Mouse (Mus musculus) midbrain, embryonic 12.5 days (tissue): Measurements from ENCODE around the gene Kera. TPM values are rescaled to one million over a fixed set of nuclear protein-coding genes. Genes with fewer than 3 reads are reported as not detected.

Experiments used
- ATAC-seq: fragments of 200-750 bp; cut with Nextera tagmentation; 2 replicates; pipeline ENCODE4 v1.8.0; 2017; ENCODE audit warnings: low read depth, moderate TSS enrichment, moderate library complexity; ENCODE audit not compliant: low FRiP score
- H3K27ac ChIP-seq: fragments of 300-500 bp; sonication (generic); replicated peaks from 2 replicates; pipeline ENCODE4 v1.5.1; 2016; ENCODE audit warnings: mild to moderate bottlenecking
- H3K27me3 ChIP-seq: fragments of 300-500 bp; sonication (generic); 2 replicates; pipeline ENCODE4 v1.6.1; 2016; ENCODE audit warnings: mild to moderate bottlenecking
- H3K36me3 ChIP-seq: fragments of 300-500 bp; sonication (generic); 2 replicates; pipeline ENCODE4 v1.6.1; 2016
- H3K4me1 ChIP-seq: fragments of 300-500 bp; sonication (generic); 2 replicates; pipeline ENCODE4 v1.6.1; 2016
- H3K4me2 ChIP-seq: fragments of 300-500 bp; sonication (generic); replicated peaks from 2 replicates; pipeline ENCODE4 v1.6.1; 2016; ENCODE audit warnings: mild to moderate bottlenecking, moderate library complexity
- H3K4me3 ChIP-seq: fragments of 300-500 bp; sonication (generic); 2 replicates; pipeline ENCODE4 v1.5.1; 2016; ENCODE audit warnings: mild to moderate bottlenecking
- H3K9ac ChIP-seq: fragments of 300-500 bp; sonication (generic); replicated peaks from 2 replicates; pipeline ENCODE4 v1.6.1; 2016; ENCODE audit warnings: mild to moderate bottlenecking, moderate library complexity
- H3K9me3 ChIP-seq: fragments of 300-500 bp; sonication (generic); 2 replicates; pipeline ENCODE4 v1.6.1; 2016; ENCODE audit warnings: mild to moderate bottlenecking
- WGBS: fragments of 180-500 bp; shearing (Covaris S2); methylation state at CpG from one replicate; pipeline ENCODE4 v1.1.7; 2016; 5-methylcytosine and 5-hydroxymethylcytosine counted together
- polyA plus RNA-seq: library from polyadenylated mRNA; unstranded; fragments of >200 nt; fragmentation: Nextera tagmentation; extraction: Ambion mirVana; gene quantifications from 2 replicates; pipeline ENCODE4 v1.2.1, GENCODE M21; 2016

Kera gene
- polyA plus RNA-seq, 1 experiment from 2014 or later, result 0.47 TPM

DNA sequence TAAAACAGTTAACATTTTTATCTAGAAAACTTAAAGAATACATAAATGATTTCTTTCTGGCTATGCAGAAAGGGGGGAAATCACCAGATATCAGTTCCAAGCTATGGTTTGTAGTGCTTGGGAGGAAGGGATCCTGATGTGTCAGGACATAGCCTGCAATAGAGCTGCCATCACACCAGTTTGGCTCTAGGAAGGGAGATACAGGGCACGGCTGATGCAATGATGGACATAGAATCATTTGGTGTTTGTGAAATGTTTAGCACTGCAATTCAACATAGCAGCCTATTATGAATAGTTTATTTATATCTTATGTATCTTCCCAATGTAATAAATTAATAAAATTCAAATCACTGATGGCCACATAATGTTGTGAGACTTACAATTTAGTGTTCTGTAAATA is 15.6 kb downstream of the Kera start:
- Histone ChIP-seq H3K4me1 (no peaks in the 10 kb centered on the region), H3K9ac (no peak overlapping the region), H3K9me3 (no peaks in the 10 kb centered on the region), H3K4me2 (no peak overlapping the region), H3K27ac (no peak overlapping the region), H3K27me3 (no peaks in the 10 kb centered on the region), H3K36me3 (no peaks in the 10 kb centered on the region), H3K4me3 (no peak overlapping the region)
- ATAC-seq, result no peak
- WGBS, result 94% methylated on average over 1 of the region's 1 CpGs

DNA sequence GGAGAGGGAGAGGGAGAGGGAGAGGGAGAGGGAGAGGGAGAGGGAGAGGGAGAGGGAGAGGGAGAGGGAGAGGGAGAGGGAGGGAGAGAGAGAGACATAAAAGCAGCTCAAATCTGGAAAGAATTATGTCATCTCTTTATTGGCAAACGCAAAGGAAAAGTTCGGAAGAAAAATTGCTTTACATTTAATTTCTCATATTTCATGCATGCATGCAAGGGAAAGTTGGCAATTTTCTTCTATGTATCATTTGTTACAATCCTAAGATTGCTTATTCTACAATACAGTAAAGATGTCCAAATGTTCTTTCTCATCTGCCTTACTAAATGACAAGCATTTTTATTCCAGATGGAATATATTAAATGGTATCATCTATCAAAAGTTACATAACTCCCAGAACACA is 17.7 kb downstream of the Kera start:
- Histone ChIP-seq H3K27me3 (no peaks in the 10 kb centered on the region), H3K4me3 (no peak overlapping the region), H3K4me1 (no peaks in the 10 kb centered on the region), H3K4me2 (no peak overlapping the region), H3K9ac (no peak overlapping the region), H3K9me3 (no peaks in the 10 kb centered on the region), H3K36me3 (no peaks in the 10 kb centered on the region), H3K27ac (no peak overlapping the region)
- no peak for ATAC-seq
- WGBS, result 81% methylated on average over 2 of the region's 2 CpGs

DNA sequence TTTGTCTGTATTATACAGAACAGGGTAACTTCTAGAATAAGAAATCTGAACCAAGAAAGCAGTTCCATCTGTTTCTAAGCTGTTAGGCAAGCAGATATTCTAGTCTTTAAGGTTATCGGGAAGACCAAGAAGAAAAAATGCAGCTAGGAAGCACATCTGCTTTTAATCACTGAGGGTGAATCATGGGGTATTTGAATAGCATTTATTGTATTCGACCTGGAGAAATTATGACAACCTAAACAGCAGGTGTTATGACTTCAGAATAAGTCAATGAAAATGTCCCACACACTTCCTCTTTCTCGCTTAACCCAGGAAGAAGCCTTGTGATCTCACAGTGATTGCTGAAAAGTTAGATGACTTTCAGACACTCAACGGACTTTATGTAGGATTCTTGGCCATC is 18.4 kb downstream of the Kera start:
- H3K9me3 ChIP-seq, result no peaks in the 10 kb centered on the region
- H3K9ac ChIP-seq, result no peak overlapping the region
- H3K27me3 ChIP-seq, result no peaks in the 10 kb centered on the region
- H3K4me1 ChIP-seq, result no peaks in the 10 kb centered on the region
- no peak for ATAC-seq
- no peak overlapping the region for H3K4me2 ChIP-seq
- 81% methylated on average over 4 of the region's 4 CpGs for WGBS
- no peak overlapping the region for H3K4me3 ChIP-seq
- H3K27ac ChIP-seq, result no peak overlapping the region
- H3K36me3 ChIP-seq, result no peaks in the 10 kb centered on the region

DNA sequence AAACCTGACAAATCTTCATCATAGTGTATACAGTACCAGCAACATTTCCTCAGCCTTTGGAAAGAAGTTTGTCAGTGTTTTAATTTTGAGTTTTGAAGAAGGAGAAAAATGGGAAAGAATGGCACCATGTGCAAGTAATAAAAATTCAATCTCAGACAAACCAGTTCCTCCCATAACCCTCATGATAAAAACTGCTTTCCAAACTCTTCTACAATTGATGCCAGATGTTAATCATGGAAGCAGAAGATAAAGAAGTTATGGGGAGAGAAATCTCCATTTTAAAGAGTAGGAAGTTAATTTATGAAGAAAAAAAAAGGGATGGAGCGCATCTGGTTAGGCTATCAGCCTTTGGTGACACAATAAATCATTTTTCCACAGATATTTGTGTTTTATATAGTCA is 19.9 kb downstream of the Kera start:
- Histone ChIP-seq H3K4me2 (no peak overlapping the region), H3K9me3 (no peaks in the 10 kb centered on the region), H3K27me3 (no peaks in the 10 kb centered on the region), H3K27ac (no peak overlapping the region), H3K4me1 (no peaks in the 10 kb centered on the region), H3K9ac (no peak overlapping the region), H3K36me3 (no peaks in the 10 kb centered on the region), H3K4me3 (no peak overlapping the region)
- ATAC-seq, result no peak
- WGBS, result 94% methylated on average over 1 of the region's 1 CpGs

DNA sequence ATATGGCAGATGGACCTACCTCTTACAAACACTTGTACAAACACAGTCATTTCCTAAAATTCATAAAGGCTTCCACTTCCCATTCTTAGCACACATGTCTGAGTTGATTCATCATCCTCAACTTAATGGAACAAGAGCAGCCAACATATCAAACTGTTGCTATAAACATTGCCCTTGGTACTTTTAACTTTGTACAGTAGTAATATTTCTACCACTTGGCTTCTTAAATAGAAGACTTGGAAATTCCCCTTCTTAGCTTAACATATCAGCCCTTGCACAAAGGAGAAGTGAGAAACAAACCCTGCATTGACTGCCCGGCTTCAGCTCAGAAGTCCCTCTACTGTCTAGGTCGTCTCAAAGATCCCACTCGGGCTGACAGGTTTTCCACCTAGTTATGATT is 24.4 kb downstream of the Kera start:
- no peak overlapping the region for H3K4me3 ChIP-seq
- H3K4me1 ChIP-seq, result no peaks in the 10 kb centered on the region
- ATAC-seq, result no peak
- H3K9ac ChIP-seq, result no peak overlapping the region
- H3K27me3 ChIP-seq, result no peaks in the 10 kb centered on the region
- no peak overlapping the region for H3K4me2 ChIP-seq
- no peaks in the 10 kb centered on the region for H3K9me3 ChIP-seq
- no peaks in the 10 kb centered on the region for H3K36me3 ChIP-seq
- WGBS, result 88% methylated on average over 3 of the region's 3 CpGs
- no peak overlapping the region for H3K27ac ChIP-seq

DNA sequence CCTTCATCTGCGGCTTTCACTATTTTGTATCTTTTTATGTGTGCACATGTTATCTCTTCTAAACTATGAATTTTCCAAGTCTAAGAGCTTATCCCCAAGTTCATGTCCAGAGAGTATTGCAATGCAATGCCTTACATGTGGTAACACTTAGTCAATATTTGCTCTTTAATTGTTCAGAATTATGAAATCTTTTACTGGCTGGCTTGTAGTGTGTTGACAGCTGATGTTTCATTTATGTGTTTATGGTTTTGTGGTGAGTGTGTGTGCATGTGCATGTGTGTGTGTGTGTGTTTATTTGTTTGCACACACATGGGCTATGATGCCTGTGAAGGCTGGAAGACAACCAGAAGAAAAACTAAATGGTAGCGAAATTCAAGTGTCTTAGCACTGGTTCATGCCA is 35.2 kb downstream of the Kera start:
- Histone ChIP-seq H3K36me3 (no peaks in the 10 kb centered on the region), H3K4me1 (no peaks in the 10 kb centered on the region), H3K9me3 (no peaks in the 10 kb centered on the region), H3K9ac (no peak overlapping the region), H3K4me3 (no peak overlapping the region), H3K27ac (no peak overlapping the region), H3K4me2 (no peak overlapping the region), H3K27me3 (no peaks in the 10 kb centered on the region)
- no peak for ATAC-seq
- 92% methylated on average over 2 of the region's 2 CpGs for WGBS

DNA sequence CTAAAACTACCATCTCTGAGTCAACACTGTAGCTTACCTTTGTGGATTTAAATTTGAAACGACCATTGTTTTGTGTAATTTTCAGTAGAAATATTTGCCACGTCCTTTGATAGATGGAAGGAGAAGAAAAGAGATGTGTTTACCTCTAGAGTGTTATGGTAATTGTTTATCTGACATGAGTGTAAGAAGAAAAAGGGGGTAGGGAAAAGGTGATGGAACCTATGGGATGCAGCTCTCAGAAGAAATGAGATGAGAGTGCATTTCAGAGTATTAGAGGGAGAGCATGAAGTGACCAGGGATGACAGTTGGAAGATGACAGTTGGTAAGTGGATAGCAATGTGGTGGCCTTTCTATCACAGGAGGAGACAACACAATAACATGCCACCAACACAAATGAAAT is 37.1 kb downstream of the Kera start, which contains the start of gene Epyc:
Gene Epyc, plus strand, starts transcription at position 301 of the 400 bp plus-strand sequence.
- H3K27me3 ChIP-seq, result no peaks in the 10 kb centered on the region

DNA sequence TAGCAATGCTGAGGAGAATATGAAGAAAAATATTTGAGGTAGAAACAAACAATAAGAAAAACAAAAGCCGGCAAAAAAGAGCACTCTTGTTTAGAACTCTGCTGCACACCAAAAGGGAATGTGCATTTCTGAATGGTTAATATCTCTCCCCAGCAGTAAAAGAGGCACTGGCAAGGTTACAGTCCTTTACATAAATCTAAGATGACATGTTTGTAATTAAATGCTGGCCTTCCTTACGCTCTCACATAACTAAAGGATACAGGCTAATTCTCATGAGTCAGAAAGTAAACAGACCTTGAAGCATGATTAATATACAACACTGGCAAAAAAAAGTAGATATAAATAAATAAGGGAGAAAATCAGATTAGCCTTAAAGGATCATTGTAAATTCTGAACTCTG is 43.7 kb downstream of the Kera start:
- WGBS, result 66% methylated on average over 2 of the region's 2 CpGs
- no peaks in the 10 kb centered on the region for H3K9me3 ChIP-seq
- H3K36me3 ChIP-seq, result no peaks in the 10 kb centered on the region
- H3K27me3 ChIP-seq, result no peaks in the 10 kb centered on the region
- H3K4me2 ChIP-seq, result no peak overlapping the region
- no peaks in the 10 kb centered on the region for H3K4me1 ChIP-seq
- H3K9ac ChIP-seq, result no peak overlapping the region
- no peak for ATAC-seq
- H3K4me3 ChIP-seq, result no peak overlapping the region
- no peak overlapping the region for H3K27ac ChIP-seq

More for the DNA sequence above, 37.1 kb downstream of the Kera start, which contains the start of gene Epyc:
- no peak within 1 kb of the TSS for H3K4me3 ChIP-seq
- H3K36me3 ChIP-seq, result no peaks in the 10 kb centered on the region
- H3K4me1 ChIP-seq, result no peaks in the 10 kb centered on the region
- ATAC-seq, result no peak
- H3K27ac ChIP-seq, result no peak within 1 kb of the TSS
- H3K4me2 ChIP-seq, result no peak within 1 kb of the TSS
- no peaks in the 10 kb centered on the region for H3K9me3 ChIP-seq
- WGBS, result 94% methylated on average over 2 of the region's 2 CpGs
- no peak within 1 kb of the TSS for H3K9ac ChIP-seq

DNA sequence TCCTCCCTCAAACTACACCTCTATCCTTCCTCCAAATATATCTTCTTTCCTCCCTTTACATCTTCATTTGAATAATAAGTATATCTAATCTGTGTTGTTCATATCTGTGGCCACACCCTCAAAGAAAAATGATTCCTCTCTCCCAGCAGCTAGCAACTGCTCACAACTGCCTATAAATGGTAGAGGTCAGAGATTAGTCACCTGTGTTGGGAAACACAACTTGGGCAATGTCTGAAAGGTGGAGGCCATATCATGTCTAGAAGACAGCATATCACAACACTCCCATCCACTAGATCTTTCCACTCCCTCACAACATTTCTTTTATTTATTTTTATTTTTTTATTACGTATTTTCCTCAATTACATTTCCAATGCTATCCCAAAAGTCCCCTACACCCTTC is 52.8 kb downstream of the Kera start:
- Histone ChIP-seq H3K27ac (no peak overlapping the region), H3K4me2 (no peak overlapping the region), H3K4me1 (no peaks in the 10 kb centered on the region), H3K9me3 (no peaks in the 10 kb centered on the region), H3K27me3 (no peaks in the 10 kb centered on the region), H3K36me3 (no peaks in the 10 kb centered on the region), H3K4me3 (no peak overlapping the region), H3K9ac (no peak overlapping the region)
- WGBS, result 85% methylated on average over 1 of the region's 1 CpGs
- no peak for ATAC-seq

Other genes with a start within 250 kb of the Kera start
- gene Dcn, start 127.3 kb upstream of the Kera start, polyA plus RNA-seq, result 42.0 and 57.6 TPM in 2 replicates
- 110 and 152 TPM in 2 replicates for gene Lum, start 41.8 kb upstream of the Kera start, polyA plus RNA-seq
- gene Epyc, start 37.2 kb downstream of the Kera start, polyA plus RNA-seq, result 6.3 and 11.2 TPM in 2 replicates
- not detected in 2 replicates for gene Ccer1, start 86.2 kb downstream of the Kera start, polyA plus RNA-seq
- not detected in 2 replicates for gene C030005K15Rik, start 119.9 kb downstream of the Kera start, polyA plus RNA-seq